Mouse (Mus musculus) limb, embryonic 13.5 days (tissue): Measurements from ENCODE around the gene Arhgap9. TPM values are rescaled to one million over a fixed set of nuclear protein-coding genes. Genes with fewer than 3 reads are reported as not detected.

Experiments used
- ATAC-seq: fragments of 200-750 bp; cut with Nextera tagmentation; 2 replicates; pipeline ENCODE4 v1.8.0; 2017; ENCODE audit warnings: low read depth, moderate number of reproducible peaks, moderate TSS enrichment; ENCODE audit not compliant: low FRiP score
- H3K27ac ChIP-seq: fragments of 300-500 bp; sonication (generic); 2 replicates; pipeline ENCODE4 v1.5.1; 2015; ENCODE audit warnings: inconsistent platforms, mild to moderate bottlenecking, moderate library complexity
- H3K27me3 ChIP-seq: fragments of 300-500 bp; sonication (generic); 2 replicates; pipeline ENCODE4 v1.6.1; 2015; ENCODE audit warnings: mild to moderate bottlenecking, inconsistent platforms
- H3K36me3 ChIP-seq: fragments of 300-500 bp; sonication (generic); 2 replicates; pipeline ENCODE4 v1.6.1; 2015; ENCODE audit warnings: inconsistent platforms, mild to moderate bottlenecking, moderate library complexity
- H3K4me1 ChIP-seq: fragments of 300-500 bp; sonication (generic); 2 replicates; pipeline ENCODE4 v1.6.1; 2015; ENCODE audit warnings: inconsistent platforms
- H3K4me2 ChIP-seq: fragments of 300-500 bp; sonication (generic); replicated peaks from 2 replicates; pipeline ENCODE4 v1.6.1; 2015; ENCODE audit warnings: inconsistent platforms, mild to moderate bottlenecking, moderate library complexity
- H3K4me3 ChIP-seq: fragments of 300-500 bp; sonication (generic); 2 replicates; pipeline ENCODE4 v1.5.1; 2015; ENCODE audit warnings: moderate library complexity, mild to moderate bottlenecking, inconsistent platforms
- H3K9ac ChIP-seq: fragments of 300-500 bp; sonication (generic); 2 replicates; pipeline ENCODE4 v1.6.1; 2015; ENCODE audit warnings: mild to moderate bottlenecking, inconsistent platforms
- H3K9me3 ChIP-seq: fragments of 300-500 bp; sonication (generic); 2 replicates; pipeline ENCODE4 v1.6.1; 2016; ENCODE audit warnings: inconsistent platforms
- WGBS: fragments of 180-500 bp; shearing (Covaris S2); methylation state at CpG from one replicate; pipeline ENCODE4 v1.1.7; 2015; 5-methylcytosine and 5-hydroxymethylcytosine counted together
- polyA plus RNA-seq: library from polyadenylated mRNA; unstranded; fragments of >200 nt; fragmentation: Nextera tagmentation; extraction: Ambion mirVana; gene quantifications from 2 replicates; pipeline ENCODE4 v1.2.1, GENCODE M21; 2015

Gene Arhgap9
- polyA plus RNA-seq, 1 experiment from 2014 or later = 5.2 TPM

GRCm38 (mm10) chr10:127287271-127287935 is 34.4 kb upstream of the Arhgap9 start:
- H3K4me3 ChIP-seq = peak overlapping the region; percentile 70
- H3K9me3 ChIP-seq = no peaks in the 10 kb centered on the region
- H3K27me3 ChIP-seq = no peaks in the 10 kb centered on the region
- H3K27ac ChIP-seq = peak overlapping the region; percentile 98
- peaks cover 55% of the 10 kb centered on the region for H3K4me1 ChIP-seq
- H3K9ac ChIP-seq = peak overlapping the region; percentile 82
- H3K36me3 ChIP-seq = peaks cover 51% of the 10 kb centered on the region
- ATAC-seq = no peak
- 70% methylated on average over 15 of the region's 15 CpGs for WGBS
- H3K4me2 ChIP-seq = peak overlapping the region; percentile 95

- Histone ChIP-seq H3K4me2 (peak overlapping the region; percentile 95), H3K4me3 (peak overlapping the region; percentile 70), H3K4me1 (peaks cover 60% of the 10 kb centered on the region), H3K27me3 (no peaks in the 10 kb centered on the region), H3K9me3 (no peaks in the 10 kb centered on the region), H3K9ac (peak overlapping the region; percentile 82), H3K27ac (peak overlapping the region; percentile 98), H3K36me3 (peaks cover 46% of the 10 kb centered on the region)
- ATAC-seq = no peak
- WGBS = 2% methylated on average over 3 of the region's 3 CpGs
These were observed 33.8 kb upstream of the Arhgap9 start for GRCm38 (mm10) chr10:127287936-127288293.

- Histone ChIP-seq H3K9me3 (no peaks in the 10 kb centered on the region), H3K36me3 (peaks cover 46% of the 10 kb centered on the region), H3K4me1 (peaks cover 61% of the 10 kb centered on the region), H3K4me2 (peak overlapping the region; percentile 95), H3K9ac (peak overlapping the region; percentile 82), H3K27ac (peak overlapping the region; percentile 98), H3K4me3 (peak overlapping the region; percentile 70), H3K27me3 (no peaks in the 10 kb centered on the region)
- under 1% methylated on average over 16 of the region's 28 CpGs for WGBS
- peak; percentile 14 for ATAC-seq
These were observed 33.4 kb upstream of the Arhgap9 start for GRCm38 (mm10) chr10:127288328-127288799.

- ATAC-seq = peak; percentile 12
- Histone ChIP-seq H3K27ac (peak within 1 kb of the TSS; percentile 98), H3K9ac (peak within 1 kb of the TSS; percentile 82), H3K36me3 (peaks cover 46% of the 10 kb centered on the region), H3K4me1 (peaks cover 61% of the 10 kb centered on the region), H3K4me3 (peak within 1 kb of the TSS; percentile 70), H3K27me3 (no peaks in the 10 kb centered on the region), H3K4me2 (peak within 1 kb of the TSS; percentile 95), H3K9me3 (no peaks in the 10 kb centered on the region)
- WGBS = under 1% methylated on average over 31 of the region's 65 CpGs
These were observed 32.8 kb upstream of the Arhgap9 start, which contains the start of gene Mbd6 for GRCm38 (mm10) chr10:127288800-127289572. Gene Mbd6, minus strand, starts transcription at chr10:127289018.

- Histone ChIP-seq H3K4me2 (peak overlapping the region; percentile 95), H3K4me3 (peak overlapping the region; percentile 70), H3K36me3 (peaks cover 46% of the 10 kb centered on the region), H3K9ac (peak overlapping the region; percentile 82), H3K27ac (peak overlapping the region; percentile 98), H3K4me1 (peaks cover 59% of the 10 kb centered on the region), H3K27me3 (no peaks in the 10 kb centered on the region), H3K9me3 (no peaks in the 10 kb centered on the region)
- 2% methylated on average over 15 of the region's 15 CpGs for WGBS
- no peak for ATAC-seq
These were observed 32.1 kb upstream of the Arhgap9 start for GRCm38 (mm10) chr10:127289573-127290191.

GRCm38 (mm10) chr10:127290307-127290929 is 31.3 kb upstream of the Arhgap9 start:
- H3K36me3 ChIP-seq = peaks cover 46% of the 10 kb centered on the region
- ATAC-seq = peak; percentile 93

GRCm38 (mm10) chr10:127290930-127291880 is 30.6 kb upstream of the Arhgap9 start:
- peaks cover 44% of the 10 kb centered on the region for H3K4me1 ChIP-seq
- H3K4me3 ChIP-seq = peak overlapping the region; percentile 70
- peak overlapping the region; percentile 69 for H3K9ac ChIP-seq
- WGBS = 3% methylated on average over 19 of the region's 19 CpGs
- peaks cover 46% of the 10 kb centered on the region for H3K36me3 ChIP-seq
- no peaks in the 10 kb centered on the region for H3K9me3 ChIP-seq
- no peaks in the 10 kb centered on the region for H3K27me3 ChIP-seq
- peak overlapping the region; percentile 85 for H3K27ac ChIP-seq
- peak; percentile 64 for ATAC-seq
- peak overlapping the region; percentile 95 for H3K4me2 ChIP-seq

More at GRCm38 (mm10) chr10:127290307-127290929, 31.3 kb upstream of the Arhgap9 start:
- Histone ChIP-seq H3K9ac (peak overlapping the region; percentile 69), H3K27me3 (no peaks in the 10 kb centered on the region), H3K9me3 (no peaks in the 10 kb centered on the region), H3K4me1 (peaks cover 52% of the 10 kb centered on the region), H3K27ac (peak overlapping the region; percentile 98), H3K4me3 (peak overlapping the region; percentile 70), H3K4me2 (peak overlapping the region; percentile 95)
- under 1% methylated on average over 47 of the region's 47 CpGs for WGBS

- Histone ChIP-seq H3K4me2 (peak overlapping the region; percentile 95), H3K27ac (no peak overlapping the region), H3K4me3 (peak overlapping the region; percentile 70), H3K9me3 (no peaks in the 10 kb centered on the region), H3K27me3 (no peaks in the 10 kb centered on the region), H3K9ac (peak overlapping the region; percentile 69), H3K4me1 (peaks cover 36% of the 10 kb centered on the region), H3K36me3 (peaks cover 45% of the 10 kb centered on the region)
- 57% methylated on average over 5 of the region's 5 CpGs for WGBS
- no peak for ATAC-seq
These were observed 29.7 kb upstream of the Arhgap9 start for GRCm38 (mm10) chr10:127291881-127292638.

GRCm38 (mm10) chr10:127292987-127293538 is 28.7 kb upstream of the Arhgap9 start:
- H3K9ac ChIP-seq = no peak overlapping the region
- H3K4me1 ChIP-seq = peaks cover 26% of the 10 kb centered on the region
- no peaks in the 10 kb centered on the region for H3K9me3 ChIP-seq
- H3K27ac ChIP-seq = no peak overlapping the region
- no peaks in the 10 kb centered on the region for H3K27me3 ChIP-seq
- no peak overlapping the region for H3K4me2 ChIP-seq
- ATAC-seq = no peak
- H3K4me3 ChIP-seq = no peak overlapping the region
- H3K36me3 ChIP-seq = peaks cover 51% of the 10 kb centered on the region
- WGBS = 88% methylated on average over 6 of the region's 6 CpGs

GRCm38 (mm10) chr10:127293590-127294113 is 28.1 kb upstream of the Arhgap9 start:
- H3K4me2 ChIP-seq = no peak overlapping the region
- H3K4me1 ChIP-seq = peaks cover 26% of the 10 kb centered on the region
- no peak overlapping the region for H3K9ac ChIP-seq
- WGBS = 80% methylated on average over 3 of the region's 3 CpGs
- no peaks in the 10 kb centered on the region for H3K27me3 ChIP-seq
- H3K9me3 ChIP-seq = no peaks in the 10 kb centered on the region
- peaks cover 52% of the 10 kb centered on the region for H3K36me3 ChIP-seq
- no peak overlapping the region for H3K4me3 ChIP-seq
- H3K27ac ChIP-seq = no peak overlapping the region
- ATAC-seq = no peak
